Mouse (Mus musculus) CD4-positive helper T cell, adult 2 months (primary cell): ENCODE results near the gene Prss21.

Source experiments
- DNase-seq: peaks from one replicate; pipeline ENCODE4 v3.0.0-alpha.2; 2012; ENCODE audit warnings: low read depth, missing footprints, low spot score

Gene Prss21

GRCm38 (mm10) chr17:23867756-23868155 lies at the start of gene Prss21:
TSS of gene Prss21 (plus strand) at chr17:23868056.
- DNase-seq, result no peak

GRCm38 (mm10) chr17:23818579-23818978 lies 49.3 kb upstream of the Prss21 start:
- DNase-seq, result no peak

DNA sequence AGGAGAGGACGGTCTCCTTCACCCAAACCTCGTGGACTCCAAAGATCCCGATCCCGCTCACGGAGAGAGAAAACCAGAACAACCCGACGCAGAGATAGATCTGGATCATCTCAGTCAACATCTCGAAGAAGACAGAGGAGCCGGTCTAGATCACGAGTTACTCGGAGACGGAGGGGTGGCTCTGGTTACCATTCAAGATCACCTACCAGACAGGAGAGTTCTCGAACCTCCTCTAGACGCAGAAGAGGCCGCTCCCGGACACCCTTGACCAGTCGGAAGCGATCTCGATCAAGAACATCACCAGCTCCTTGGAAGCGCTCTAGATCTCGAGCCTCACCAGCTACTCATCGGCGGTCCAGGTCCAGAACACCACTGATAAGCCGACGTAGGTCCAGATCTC lies 48.6 kb upstream of the Prss21 start:
- DNase-seq, result no peak

DNA sequence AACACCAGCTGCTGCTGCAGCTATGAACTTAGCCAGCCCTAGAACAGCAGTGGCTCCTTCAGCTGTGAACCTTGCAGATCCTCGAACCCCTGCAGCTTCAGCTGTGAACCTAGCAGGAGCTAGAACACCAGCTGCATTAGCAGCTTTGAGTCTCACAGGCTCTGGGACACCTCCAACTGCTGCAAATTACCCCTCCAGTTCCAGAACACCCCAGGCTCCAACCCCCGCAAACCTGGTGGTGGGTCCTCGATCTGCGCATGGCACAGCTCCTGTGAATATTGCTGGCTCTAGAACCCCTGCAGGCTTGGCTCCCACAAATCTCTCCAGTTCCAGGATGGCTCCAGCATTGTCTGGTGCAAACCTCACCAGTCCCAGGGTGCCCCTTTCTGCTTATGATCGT lies 47.1 kb upstream of the Prss21 start:
- DNase-seq, result no peak

DNA sequence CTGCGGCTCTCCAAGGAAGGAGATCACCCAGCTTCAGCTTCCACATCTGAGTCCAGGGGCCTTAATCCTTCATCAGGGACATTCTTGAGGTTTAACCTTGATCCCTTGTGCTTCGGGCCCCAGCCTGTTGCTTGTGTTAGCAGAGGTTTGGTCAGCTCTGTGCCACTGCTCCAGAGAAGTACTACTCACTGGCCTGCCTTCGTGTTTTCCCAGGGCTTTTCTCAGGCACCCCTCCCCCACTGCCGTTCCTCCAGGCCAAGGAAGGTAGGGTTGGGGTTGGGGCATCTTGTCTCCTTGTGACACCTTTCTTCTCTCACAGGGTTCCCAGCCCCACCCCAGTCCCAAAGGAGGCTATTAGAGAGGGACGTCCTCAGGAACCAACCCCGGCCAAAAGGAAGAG lies 45.8 kb upstream of the Prss21 start:
- no peak for DNase-seq

DNA sequence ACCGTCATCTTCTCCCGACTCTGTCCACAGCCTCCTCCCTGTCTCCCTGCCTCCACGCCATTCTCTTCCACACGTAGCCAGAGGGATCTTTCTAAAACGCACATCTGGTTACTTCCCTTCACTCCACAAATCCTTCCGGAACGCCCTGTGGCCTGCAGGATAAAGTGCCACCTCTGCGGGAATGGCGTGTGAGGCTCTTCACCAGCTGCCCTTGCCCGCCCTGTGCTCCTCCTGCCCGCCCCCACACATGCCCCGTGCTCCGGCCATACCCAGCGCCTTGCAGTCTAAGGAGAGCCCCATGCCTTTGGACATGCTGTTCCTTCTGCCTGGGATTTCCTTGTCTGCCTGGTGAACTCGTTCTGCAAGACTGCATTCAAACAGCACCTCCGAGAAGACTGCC lies 44.8 kb upstream of the Prss21 start:
- DNase-seq, result no peak

GRCm38 (mm10) chr17:23823614-23824013 lies 44.2 kb upstream of the Prss21 start:
- no peak for DNase-seq

GRCm38 (mm10) chr17:23825591-23825990 lies 42.3 kb upstream of the Prss21 start:
- DNase-seq, result no peak

- DNase-seq, result peak; percentile 79
Measured at GRCm38 (mm10) chr17:23828271-23829001, 39.4 kb upstream of the Prss21 start.

- DNase-seq, result peak; percentile 93
Measured at GRCm38 (mm10) chr17:23829064-23829619, 38.7 kb upstream of the Prss21 start, which contains the start of gene Elob. TSS of gene Elob (minus strand) at chr17:23829136.

- no peak for DNase-seq
Measured at GRCm38 (mm10) chr17:23831201-23831600, 36.7 kb upstream of the Prss21 start.

GRCm38 (mm10) chr17:23836006-23836575 lies 31.8 kb upstream of the Prss21 start, which contains the start of gene Prss33:
TSS of gene Prss33 (minus strand) at chr17:23836056.
- no peak for DNase-seq

DNA sequence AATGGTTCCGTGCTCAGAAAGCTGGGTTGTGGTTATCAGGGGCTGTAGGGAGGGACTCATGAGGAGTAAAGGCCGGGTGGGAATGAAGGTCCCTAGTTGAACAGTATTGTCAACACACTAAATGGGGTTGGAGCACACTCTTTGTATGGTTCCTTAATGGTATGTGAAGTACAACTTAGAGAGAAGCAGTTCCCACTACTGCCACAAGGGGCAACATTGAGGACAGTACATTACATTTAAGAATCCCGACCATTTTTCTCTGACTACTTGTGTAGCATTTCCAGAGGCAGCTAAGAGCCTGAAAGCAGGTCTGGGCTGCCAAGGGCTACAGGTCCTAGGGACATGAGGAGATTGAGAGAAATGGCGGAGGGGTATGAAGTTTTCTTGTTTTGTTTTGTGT lies 26.7 kb upstream of the Prss21 start:
- peak; percentile 77 for DNase-seq

GRCm38 (mm10) chr17:23843141-23843811 lies 24.6 kb upstream of the Prss21 start:
- no peak for DNase-seq

GRCm38 (mm10) chr17:23843812-23844273 lies 24.0 kb upstream of the Prss21 start, which contains the start of the genes Prss32 and Prss41:
TSS of gene Prss32 (plus strand) at chr17:23843855.
TSS of gene Prss41 (minus strand) at chr17:23844172.
- peak; percentile 76 for DNase-seq

GRCm38 (mm10) chr17:23850028-23850427 lies 17.8 kb upstream of the Prss21 start:
- DNase-seq, result no peak

DNA sequence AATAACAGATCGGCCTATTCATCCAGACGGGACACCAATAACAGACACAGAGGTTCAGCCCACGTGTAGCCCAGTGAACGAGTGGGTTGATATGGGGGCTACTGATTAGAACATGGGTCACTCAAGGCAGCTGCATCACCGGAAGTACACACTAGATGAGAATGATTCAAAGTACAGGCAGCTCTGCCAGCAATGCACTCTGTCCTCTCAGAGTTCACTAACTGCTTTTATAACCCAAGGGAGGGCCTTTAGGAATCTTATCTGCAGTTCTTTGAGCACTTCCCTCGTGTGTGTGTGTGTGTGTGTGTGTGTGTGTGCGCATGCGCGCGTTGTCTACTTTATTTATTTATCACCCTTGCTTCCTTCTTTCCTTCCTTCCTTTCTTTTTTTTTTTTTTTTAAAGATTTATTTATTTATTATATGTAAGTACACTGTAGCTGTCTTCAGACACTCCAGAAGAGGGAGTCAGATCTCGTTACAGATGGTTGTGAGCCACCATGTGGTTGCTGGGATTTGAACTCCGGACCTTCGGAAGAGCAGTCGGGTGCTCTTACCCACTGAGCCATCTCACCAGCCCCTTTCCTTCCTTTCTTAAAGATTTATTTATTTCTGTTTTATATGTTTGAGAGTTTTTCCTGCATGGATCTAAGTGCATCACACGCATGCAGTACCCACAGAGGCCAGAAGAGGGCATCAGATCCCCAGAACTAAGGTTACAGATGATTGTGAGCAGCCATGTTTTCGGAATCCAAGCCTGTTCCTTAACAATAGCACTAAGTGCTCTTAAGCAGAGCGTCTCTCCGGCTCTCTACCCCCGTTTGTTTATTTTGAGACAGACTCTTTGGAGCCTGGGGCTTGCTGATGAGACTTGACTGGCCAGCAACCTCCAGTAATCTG lies 16.8 kb upstream of the Prss21 start:
- peak; percentile 66 for DNase-seq

GRCm38 (mm10) chr17:23853292-23853691 lies 14.6 kb upstream of the Prss21 start:
- peak; percentile 41 for DNase-seq

DNA sequence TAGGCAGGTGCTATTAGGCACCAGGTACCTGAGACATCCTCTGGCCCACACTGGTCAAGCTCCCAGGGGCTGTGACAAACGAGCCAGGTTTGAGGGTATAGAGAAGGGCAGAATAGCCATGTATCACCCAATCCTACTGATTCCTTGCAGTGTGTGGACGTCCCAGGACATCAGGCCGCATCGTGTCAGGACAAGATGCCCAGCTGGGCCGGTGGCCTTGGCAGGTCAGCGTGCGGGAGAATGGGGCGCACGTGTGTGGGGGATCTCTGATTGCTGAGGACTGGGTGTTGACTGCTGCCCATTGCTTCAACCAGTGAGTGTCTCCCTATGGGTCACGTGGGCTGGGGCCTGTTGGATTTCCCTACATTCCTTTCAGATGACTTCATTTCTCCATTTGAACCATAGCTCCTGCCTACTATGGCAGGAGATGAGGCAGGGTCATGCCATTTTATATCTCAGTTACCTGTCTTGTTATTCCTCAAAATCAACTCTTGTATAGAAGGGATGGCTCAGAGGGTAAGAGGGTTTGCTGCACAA lies 13.6 kb upstream of the Prss21 start:
- DNase-seq, result no peak

GRCm38 (mm10) chr17:23857193-23857592 lies 10.7 kb upstream of the Prss21 start:
- DNase-seq, result no peak

GRCm38 (mm10) chr17:23857913-23858312 lies 9.9 kb upstream of the Prss21 start:
- no peak for DNase-seq
